Mouse (Mus musculus): ENCODE measurements at regions not wholly inside any gene's neighbourhood (a gene's known extent, or its start where the extent isn't known, plus 50 kb on each side); places are given as distances from the start of the nearest gene placed in this dataset.
A peak's percentile ranks its signal among the peaks of the same experiment; 100 is the strongest.

DNA sequence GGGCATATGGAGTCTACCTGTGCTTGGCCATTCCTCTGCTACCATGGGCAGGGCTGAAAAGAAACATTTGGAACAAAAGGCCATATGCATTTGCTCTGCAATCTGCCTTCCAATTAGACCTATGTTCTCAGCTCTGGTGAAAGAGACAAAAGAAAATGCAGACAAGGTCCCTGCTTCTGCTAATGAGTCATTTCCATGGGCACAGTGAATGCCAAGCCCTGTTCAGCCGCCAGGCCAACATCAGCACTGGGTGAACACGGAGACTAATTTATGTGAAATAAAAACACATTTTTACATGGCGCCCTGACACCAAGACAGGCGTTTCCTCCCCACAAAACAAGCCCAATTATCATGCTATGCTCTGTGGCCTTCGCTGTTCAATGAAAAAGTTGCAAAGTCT, 419.5 kb upstream of the Kdm8 start:
- no peak for DNase-seq (ENCODE audit: low spot score)

DNA sequence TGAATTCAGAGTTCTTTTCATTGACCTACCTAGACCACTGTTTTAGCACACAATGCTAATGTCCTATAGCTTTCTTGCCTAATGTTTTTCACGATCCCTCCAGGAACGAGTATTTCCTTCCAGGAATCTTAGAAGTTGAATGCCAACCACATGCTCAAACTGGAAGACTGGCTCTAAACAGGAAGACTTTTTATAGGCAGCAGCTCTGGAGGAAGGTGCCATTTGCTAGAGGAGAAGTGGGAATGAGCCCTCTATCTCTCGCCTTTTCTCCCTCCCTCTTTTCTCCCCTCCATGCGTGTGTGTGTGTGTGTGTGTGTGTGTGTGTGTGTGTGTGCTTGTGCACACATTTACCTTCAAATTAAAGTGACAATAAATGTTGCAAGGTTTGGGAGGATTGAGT, 410.7 kb upstream of the Kdm8 start:
- DNase-seq (ENCODE audit: low spot score) = no peak

- no peak for DNase-seq (ENCODE audit: low spot score)
Measured at GRCm38 (mm10) chr7:125034196-125034595, 410.3 kb upstream of the Kdm8 start.

GRCm38 (mm10) chr7:125036098-125036991, 408.1 kb upstream of the Kdm8 start:
- no peak for DNase-seq (ENCODE audit: low spot score)

DNA sequence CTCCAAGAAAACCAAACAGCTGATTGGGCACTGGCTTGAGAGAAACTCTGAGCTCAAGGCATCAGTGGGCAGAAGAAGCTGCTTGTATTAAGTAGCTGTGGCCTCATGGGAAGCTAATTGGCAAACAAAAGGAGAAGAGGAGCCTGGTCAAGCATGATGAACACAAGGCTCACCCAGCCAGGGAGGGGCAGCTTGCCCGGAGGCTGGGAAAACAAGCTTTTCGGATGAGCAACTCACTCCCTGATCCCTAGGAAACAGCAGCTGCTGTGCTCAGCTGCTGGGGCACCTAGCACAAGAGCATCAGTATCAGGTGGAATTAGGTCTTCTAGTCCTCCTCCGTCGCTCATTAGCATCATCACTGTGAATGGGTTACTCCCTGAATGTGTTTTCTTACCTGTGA, 405.6 kb upstream of the Kdm8 start:
- DNase-seq (ENCODE audit: low spot score) = no peak

GRCm38 (mm10) chr7:125055951-125056625, 388.4 kb upstream of the Kdm8 start:
- DNase-seq (ENCODE audit: low spot score) = no peak

- DNase-seq (ENCODE audit: low spot score) = peak; percentile 12
Measured at GRCm38 (mm10) chr7:125102464-125102863, 342.0 kb upstream of the Kdm8 start.

- DNase-seq (ENCODE audit: low spot score) = no peak
Measured at GRCm38 (mm10) chr7:125104011-125104410, 340.5 kb upstream of the Kdm8 start.

GRCm38 (mm10) chr7:125112820-125113273, 331.6 kb upstream of the Kdm8 start:
- DNase-seq (ENCODE audit: low spot score) = no peak

GRCm38 (mm10) chr7:125115322-125115996, 329.0 kb upstream of the Kdm8 start:
- no peak for DNase-seq (ENCODE audit: low spot score)

GRCm38 (mm10) chr7:125117173-125117572, 327.3 kb upstream of the Kdm8 start:
- peak; percentile 7 for DNase-seq (ENCODE audit: low spot score)

DNA sequence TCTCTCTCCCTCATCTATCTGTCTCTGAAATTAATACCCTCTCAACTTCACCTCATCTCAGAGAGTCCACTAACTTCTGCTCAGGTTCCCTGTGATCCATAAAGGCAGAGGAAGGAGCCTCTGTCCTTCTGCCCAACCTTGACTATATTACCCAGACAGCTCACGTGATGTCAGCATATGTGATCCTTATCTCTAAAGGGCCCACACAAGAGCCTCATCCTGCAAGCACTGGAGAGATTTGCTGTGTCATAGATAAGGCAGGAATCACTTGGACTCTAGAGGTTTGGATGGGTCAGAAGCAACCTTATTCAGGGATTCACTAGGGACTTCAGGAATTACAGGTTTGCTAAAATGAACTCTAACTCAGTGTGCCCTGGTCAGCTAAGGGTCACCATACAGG, 315.3 kb upstream of the Kdm8 start:
- DNase-seq (ENCODE audit: low spot score) = no peak

DNA sequence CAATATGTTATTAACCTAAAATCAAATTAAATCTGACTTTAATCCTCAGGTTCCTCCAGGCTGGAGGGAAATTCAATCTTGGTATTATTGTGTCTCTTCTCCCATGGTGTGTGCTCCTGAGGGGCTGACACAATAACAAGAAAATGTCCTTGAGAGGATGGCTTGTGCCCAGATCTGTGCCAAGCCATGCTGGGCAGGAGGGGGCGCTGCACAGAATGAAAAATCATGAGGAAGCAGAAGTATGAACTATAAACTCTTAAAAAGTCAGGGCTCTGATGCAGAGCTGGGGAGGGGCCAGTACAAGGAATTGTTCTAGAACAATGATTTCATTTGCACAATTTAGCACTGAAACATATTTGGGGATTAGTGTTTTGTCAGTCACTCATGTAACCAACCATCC, 312.5 kb upstream of the Kdm8 start:
- no peak for DNase-seq (ENCODE audit: low spot score)

- DNase-seq (ENCODE audit: low spot score) = no peak
Measured at GRCm38 (mm10) chr7:125138607-125139006, 305.9 kb upstream of the Kdm8 start.

GRCm38 (mm10) chr7:125139196-125139595, 305.3 kb upstream of the Kdm8 start:
- DNase-seq (ENCODE audit: low spot score) = no peak

DNA sequence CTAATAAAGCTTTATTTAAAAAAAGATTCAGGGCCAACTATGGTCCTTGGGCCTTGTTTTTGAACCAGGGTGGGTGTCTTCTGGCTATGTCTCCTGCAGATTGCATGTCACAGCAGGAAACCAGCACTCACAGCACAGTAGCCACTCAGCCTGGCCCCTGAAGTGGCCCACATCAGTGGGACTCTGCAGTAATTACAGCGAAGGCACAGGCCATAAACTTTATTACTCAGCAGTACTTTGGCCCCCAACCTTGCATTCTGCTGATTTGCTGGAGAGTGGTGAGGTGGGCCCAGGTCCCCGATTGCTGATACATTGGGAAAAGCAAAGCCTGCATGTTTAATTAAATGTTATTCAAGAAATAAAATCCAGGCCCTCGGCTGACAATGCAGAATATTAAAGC, 303.6 kb upstream of the Kdm8 start:
- DNase-seq (ENCODE audit: low spot score) = no peak

DNA sequence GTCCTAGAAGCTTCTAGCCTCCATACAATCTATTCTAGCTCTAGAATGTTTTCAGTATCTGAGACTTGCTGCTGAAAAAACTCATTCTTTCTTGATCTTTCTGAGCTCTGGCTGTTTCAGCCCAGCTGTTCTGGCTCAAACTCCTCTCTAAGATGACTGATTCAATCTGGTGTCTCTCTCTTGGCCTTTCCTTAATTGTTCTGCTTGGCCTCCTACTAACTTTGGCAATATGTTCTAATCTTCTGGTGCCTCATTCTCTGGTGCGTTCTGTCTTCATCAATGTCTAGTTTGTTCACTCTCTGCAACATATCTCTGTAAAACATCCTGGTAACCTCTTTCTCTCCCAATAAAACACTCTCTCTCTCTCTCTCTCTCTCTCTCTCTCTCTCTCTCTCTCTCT, 302.6 kb upstream of the Kdm8 start:
- no peak for DNase-seq (ENCODE audit: low spot score)

- DNase-seq (ENCODE audit: low spot score) = no peak
Measured at GRCm38 (mm10) chr7:125146025-125146424, 298.5 kb upstream of the Kdm8 start.

DNA sequence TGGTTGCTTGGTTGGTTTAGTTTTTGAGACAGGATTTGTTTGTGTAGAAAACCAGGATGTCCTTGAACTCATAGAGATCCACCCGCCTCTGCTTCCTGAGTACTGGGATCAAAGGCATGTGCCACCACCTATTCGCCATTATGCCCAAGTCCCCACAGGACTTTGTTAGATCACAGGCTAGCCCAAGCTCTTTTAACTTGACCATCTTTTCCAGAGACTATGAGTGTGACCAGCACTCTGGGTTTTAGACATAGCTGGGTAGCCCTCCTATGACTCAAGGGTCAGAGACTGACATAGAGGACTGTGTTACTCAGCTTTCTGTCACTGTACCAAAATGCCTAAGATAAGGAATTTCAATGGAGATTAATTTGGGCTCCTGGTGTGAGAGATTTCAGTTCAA, 295.3 kb upstream of the Kdm8 start:
- DNase-seq (ENCODE audit: low spot score) = no peak

GRCm38 (mm10) chr7:125149740-125150139, 294.7 kb upstream of the Kdm8 start:
- DNase-seq (ENCODE audit: low spot score) = no peak

- DNase-seq (ENCODE audit: low spot score) = no peak
Measured at GRCm38 (mm10) chr7:125152281-125152680, 292.2 kb upstream of the Kdm8 start.

GRCm38 (mm10) chr7:125155291-125155690, 289.2 kb upstream of the Kdm8 start:
- DNase-seq (ENCODE audit: low spot score) = no peak

GRCm38 (mm10) chr7:125166881-125167351, 277.6 kb upstream of the Kdm8 start:
- no peak for DNase-seq (ENCODE audit: low spot score)

All from left cerebral cortex, adult 11 months (tissue).